Mouse (Mus musculus) lung, embryonic 15.5 days (tissue): ENCODE results near the gene Syvn1. TPM values are rescaled to one million over a fixed set of nuclear protein-coding genes. Genes with fewer than 3 reads are reported as not detected.
"Not testable (repeated sequence)": the region's sequence is repeated elsewhere in the genome, so short reads cannot be mapped to it uniquely, and the experiment has no call there.

ENCODE experiments used
- ATAC-seq: fragments of 200-750 bp; cut with Nextera tagmentation; 2 replicates; pipeline ENCODE4 v1.8.0; 2017; ENCODE audit warnings: moderate number of reproducible peaks, borderline replicate concordance; ENCODE audit not compliant: low FRiP score, low TSS enrichment; ENCODE audit errors: extremely low read depth
- H3K27ac ChIP-seq: fragments of 300-500 bp; sonication (generic); 2 replicates; pipeline ENCODE4 v1.5.1; 2015; ENCODE audit warnings: moderate library complexity, mild to moderate bottlenecking, inconsistent platforms
- H3K27me3 ChIP-seq: fragments of 300-500 bp; sonication (generic); 2 replicates; pipeline ENCODE4 v1.6.1; 2015; ENCODE audit warnings: inconsistent platforms
- H3K36me3 ChIP-seq: fragments of 300-500 bp; sonication (generic); 2 replicates; pipeline ENCODE4 v1.6.1; 2015; ENCODE audit warnings: inconsistent platforms
- H3K4me1 ChIP-seq: fragments of 300-500 bp; sonication (generic); 2 replicates; pipeline ENCODE4 v1.6.1; 2015; ENCODE audit warnings: inconsistent platforms
- H3K4me2 ChIP-seq: fragments of 300-500 bp; sonication (generic); 2 replicates; pipeline ENCODE4 v1.6.1; 2015; ENCODE audit warnings: inconsistent platforms, mild to moderate bottlenecking, moderate library complexity
- H3K4me3 ChIP-seq: fragments of 300-500 bp; sonication (generic); 2 replicates; pipeline ENCODE4 v1.5.1; 2015; ENCODE audit warnings: mild to moderate bottlenecking, inconsistent platforms
- H3K9ac ChIP-seq: fragments of 300-500 bp; sonication (generic); 2 replicates; pipeline ENCODE4 v1.6.1; 2015; ENCODE audit warnings: inconsistent platforms
- H3K9me3 ChIP-seq: fragments of 300-500 bp; sonication (generic); 2 replicates; pipeline ENCODE4 v1.6.1; 2016; ENCODE audit warnings: inconsistent platforms
- WGBS: fragments of 180-500 bp; shearing (Covaris S2); methylation state at CpG from one replicate; pipeline ENCODE4 v1.1.7; 2015; 5-methylcytosine and 5-hydroxymethylcytosine counted together
- polyA plus RNA-seq: library from polyadenylated mRNA; unstranded; fragments of >200 nt; fragmentation: Nextera tagmentation; extraction: Ambion mirVana; gene quantifications from 2 replicates; pipeline ENCODE4 v1.2.1, GENCODE M21; 2015

Syvn1 gene
- polyA plus RNA-seq, 1 experiment from 2014 or later, result 25.8 TPM

GRCm38 (mm10) chr19:6042293-6042692 lies 4.1 kb upstream of the Syvn1 start:
- no peaks in the 10 kb centered on the region for H3K9me3 ChIP-seq
- H3K27ac ChIP-seq, result no peak overlapping the region
- no peak overlapping the region for H3K4me3 ChIP-seq
- no peak for ATAC-seq
- H3K4me2 ChIP-seq, result no peak overlapping the region
- WGBS, result 70% methylated on average over 9 of the region's 9 CpGs
- no peak overlapping the region for H3K9ac ChIP-seq
- no peaks in the 10 kb centered on the region for H3K27me3 ChIP-seq
- H3K36me3 ChIP-seq, result no peaks in the 10 kb centered on the region
- peaks cover 10% of the 10 kb centered on the region for H3K4me1 ChIP-seq

GRCm38 (mm10) chr19:6044102-6044501 lies 2.3 kb upstream of the Syvn1 start:
- H3K27me3 ChIP-seq, ATAC-seq: not testable (repeated sequence)
- WGBS, result 33% methylated on average over 4 of the region's 4 CpGs

GRCm38 (mm10) chr19:6045366-6046293 lies 746 bp upstream of the Syvn1 start:
- peak overlapping the region; percentile 92 for H3K4me3 ChIP-seq
- no peaks in the 10 kb centered on the region for H3K27me3 ChIP-seq
- peak overlapping the region; percentile 98 for H3K27ac ChIP-seq
- ATAC-seq, result peak; percentile 21; the same call in 1 of the 2 replicates
- WGBS, result 12% methylated on average over 20 of the region's 20 CpGs
- H3K4me2 ChIP-seq, result peak overlapping the region; percentile 93
- peaks cover 25% of the 10 kb centered on the region for H3K36me3 ChIP-seq
- no peaks in the 10 kb centered on the region for H3K9me3 ChIP-seq
- H3K9ac ChIP-seq, result peak overlapping the region; percentile 89
- peaks cover 25% of the 10 kb centered on the region for H3K4me1 ChIP-seq

More at GRCm38 (mm10) chr19:6044102-6044501, 2.3 kb upstream of the Syvn1 start:
- not testable (repeated sequence) for H3K4me3 ChIP-seq, H3K9ac ChIP-seq, H3K4me2 ChIP-seq, H3K9me3 ChIP-seq, H3K27ac ChIP-seq
- H3K4me1 ChIP-seq, result peaks cover 25% of the 10 kb centered on the region
- peaks cover 10% of the 10 kb centered on the region for H3K36me3 ChIP-seq

GRCm38 (mm10) chr19:6047154-6047898 lies 950 bp downstream of the Syvn1 start:
- peak; percentile 12; the same call in 1 of the 2 replicates for ATAC-seq
- 2% methylated on average over 36 of the region's 44 CpGs for WGBS
- H3K4me2 ChIP-seq, result peak overlapping the region; percentile 93

GRCm38 (mm10) chr19:6047899-6048166 lies 1.5 kb downstream of the Syvn1 start:
- ATAC-seq, result no peak
- no peak overlapping the region for H3K27ac ChIP-seq
- peak overlapping the region; percentile 89 for H3K9ac ChIP-seq
- H3K4me3 ChIP-seq, result peak overlapping the region; percentile 92
- 73% methylated on average over 8 of the region's 8 CpGs for WGBS
- peaks cover 25% of the 10 kb centered on the region for H3K4me1 ChIP-seq
- H3K27me3 ChIP-seq, result no peaks in the 10 kb centered on the region
- H3K36me3 ChIP-seq, result peaks cover 48% of the 10 kb centered on the region
- no peaks in the 10 kb centered on the region for H3K9me3 ChIP-seq
- peak overlapping the region; percentile 93 for H3K4me2 ChIP-seq

More at GRCm38 (mm10) chr19:6047154-6047898, 950 bp downstream of the Syvn1 start:
- Histone ChIP-seq H3K36me3 (peaks cover 42% of the 10 kb centered on the region), H3K4me1 (peaks cover 25% of the 10 kb centered on the region), H3K27ac (peak overlapping the region; percentile 98), H3K27me3 (no peaks in the 10 kb centered on the region), H3K4me3 (peak overlapping the region; percentile 92), H3K9ac (peak overlapping the region; percentile 89), H3K9me3 (no peaks in the 10 kb centered on the region)

GRCm38 (mm10) chr19:6048681-6049410 lies 2.5 kb downstream of the Syvn1 start:
- Histone ChIP-seq H3K27me3 (no peaks in the 10 kb centered on the region), H3K9me3 (no peaks in the 10 kb centered on the region), H3K4me3 (no peak overlapping the region), H3K9ac (no peak overlapping the region), H3K27ac (no peak overlapping the region), H3K36me3 (peaks cover 58% of the 10 kb centered on the region), H3K4me1 (peaks cover 25% of the 10 kb centered on the region), H3K4me2 (no peak overlapping the region)
- WGBS, result 86% methylated on average over 11 of the region's 11 CpGs
- ATAC-seq, result no peak

- peaks cover 27% of the 10 kb centered on the region for H3K4me1 ChIP-seq
- ATAC-seq, result no peak
- no peak overlapping the region for H3K4me3 ChIP-seq
- no peaks in the 10 kb centered on the region for H3K9me3 ChIP-seq
- peaks cover 77% of the 10 kb centered on the region for H3K36me3 ChIP-seq
- WGBS, result 85% methylated on average over 7 of the region's 7 CpGs
- H3K27me3 ChIP-seq, result no peaks in the 10 kb centered on the region
- H3K9ac ChIP-seq, result no peak overlapping the region
- H3K27ac ChIP-seq, result no peak overlapping the region
- H3K4me2 ChIP-seq, result no peak overlapping the region
Measured at GRCm38 (mm10) chr19:6052516-6052915, 6.1 kb downstream of the Syvn1 start.

GRCm38 (mm10) chr19:6054296-6054695 lies 7.9 kb downstream of the Syvn1 start:
- Histone ChIP-seq H3K4me2 (no peak overlapping the region), H3K36me3 (peaks cover 71% of the 10 kb centered on the region), H3K9ac (no peak overlapping the region), H3K4me1 (peaks cover 23% of the 10 kb centered on the region), H3K9me3 (no peaks in the 10 kb centered on the region), H3K27me3 (no peaks in the 10 kb centered on the region), H3K4me3 (no peak overlapping the region), H3K27ac (no peak overlapping the region)
- ATAC-seq, result no peak
- 80% methylated on average over 5 of the region's 5 CpGs for WGBS

GRCm38 (mm10) chr19:6056696-6057095 lies 10.3 kb downstream of the Syvn1 start:
- H3K4me1 ChIP-seq, result peaks cover 27% of the 10 kb centered on the region
- H3K4me3 ChIP-seq, result peak overlapping the region; percentile 79
- no peak overlapping the region for H3K27ac ChIP-seq
- H3K9ac ChIP-seq, result peak overlapping the region; percentile 91
- no peaks in the 10 kb centered on the region for H3K9me3 ChIP-seq
- H3K36me3 ChIP-seq, result peaks cover 57% of the 10 kb centered on the region
- 50% methylated on average over 4 of the region's 4 CpGs for WGBS
- no peak for ATAC-seq
- no peaks in the 10 kb centered on the region for H3K27me3 ChIP-seq
- peak overlapping the region; percentile 71 for H3K4me2 ChIP-seq

GRCm38 (mm10) chr19:6057313-6058096 lies 11.1 kb downstream of the Syvn1 start, which contains the start of the genes Mrpl49 and Fau:
Gene Mrpl49, minus strand, starts transcription at chr19:6057785.
Gene Fau, plus strand, starts transcription at chr19:6057844.
- peak within 1 kb of the TSS; percentile 76 for H3K4me2 ChIP-seq
- H3K9me3 ChIP-seq, result no peaks in the 10 kb centered on the region
- peak within 1 kb of the TSS; percentile 79 for H3K4me3 ChIP-seq
- peak within 1 kb of the TSS; percentile 79 for H3K27ac ChIP-seq
- ATAC-seq, result peak; percentile 90
- H3K27me3 ChIP-seq, result no peaks in the 10 kb centered on the region
- H3K4me1 ChIP-seq, result peaks cover 35% of the 10 kb centered on the region
- WGBS, result under 1% methylated on average over 63 of the region's 63 CpGs
- H3K36me3 ChIP-seq, result peaks cover 48% of the 10 kb centered on the region
- peak within 1 kb of the TSS; percentile 91 for H3K9ac ChIP-seq

- Histone ChIP-seq H3K9me3 (no peaks in the 10 kb centered on the region), H3K4me2 (peak overlapping the region; percentile 76), H3K36me3 (peaks cover 38% of the 10 kb centered on the region), H3K27ac (peak overlapping the region; percentile 79; the same call in 1 of the 2 replicates), H3K4me3 (peak overlapping the region; percentile 79), H3K4me1 (peaks cover 41% of the 10 kb centered on the region), H3K27me3 (no peaks in the 10 kb centered on the region), H3K9ac (peak overlapping the region; percentile 90)
- no peak for ATAC-seq
- WGBS, result 32% methylated on average over 5 of the region's 5 CpGs
Measured at GRCm38 (mm10) chr19:6058513-6058912, 12.1 kb downstream of the Syvn1 start.
